16 mouse cellular contexts compared by ENCODE assay signal in genomic region chr2:170945401-170946105, GRCm38 (mm10).
A peak's percentile ranks its signal among the peaks of the same experiment; 100 is the strongest.
DNase-seq lines count a peak whose midpoint lies in the region; ATAC-seq and TF ChIP-seq lines count a peak whose summit lies in the region.
"Had no signal": no experiment of that assay in that cellular context is flagged by ENCODE, and none has a peak within 500 bp of the region (broad histone marks: within the 10 kb centered on the region; RNA-seq: fewer than 3 reads in every experiment).

No protein-coding gene starts in this region.

- H3K36me3 ChIP-seq in hindbrain, embryonic 13.5 days = no peaks in the 10 kb centered on the region
- no peaks in the 10 kb centered on the region for H3K36me3 ChIP-seq in hindbrain, embryonic 10.5 days
- H3K36me3 ChIP-seq in midbrain, embryonic 15.5 days (replicated peaks) = no peaks in the 10 kb centered on the region
- H3K36me3 ChIP-seq in midbrain, embryonic 13.5 days = no peaks in the 10 kb centered on the region
- H3K36me3 ChIP-seq in hindbrain, postnatal 0 days (ENCODE audit: insufficient read depth, low read length) = no peaks in the 10 kb centered on the region
- H3K36me3 ChIP-seq: heart, embryonic 10.5 days; stomach, embryonic 15.5 days had no signal

- peaks cover 9% of the 10 kb centered on the region for H3K4me1 ChIP-seq in hindbrain, embryonic 13.5 days (replicated peaks)
- 0 out of 2 replicates have a peak, but pooled peaks cover 3% of the 10 kb centered on the region for H3K4me1 ChIP-seq in hindbrain, embryonic 10.5 days (replicated peaks)
- peaks cover 11% of the 10 kb centered on the region; the same call in 1 of the 2 replicates for H3K4me1 ChIP-seq in midbrain, embryonic 15.5 days
- peaks cover 8% of the 10 kb centered on the region; the same call in 1 of the 2 replicates for H3K4me1 ChIP-seq in midbrain, embryonic 13.5 days (replicated peaks)
- peaks cover 10% of the 10 kb centered on the region; the same call in 1 of the 2 replicates for H3K4me1 ChIP-seq in hindbrain, postnatal 0 days (ENCODE audit: insufficient read depth, low read length)
- H3K4me1 ChIP-seq: heart, embryonic 10.5 days; stomach, embryonic 15.5 days had no signal

- peak; percentile 18 for DNase-seq in adrenal gland, adult 2 months
- no peak for DNase-seq in adrenal gland, adult 8-10 months
- no peak for DNase-seq in hindbrain, embryonic 10.5 days (ENCODE audit: low spot score)
- peak; percentile 62 for DNase-seq in hindbrain, postnatal 0 days (ENCODE audit: low spot score)
- DNase-seq in spleen, postnatal 4 days (ENCODE audit: low spot score in 2 of 2) = no peak
- DNase-seq: gastrocnemius, postnatal 14 days; heart, postnatal 14 days had no signal

- H3K27me3 ChIP-seq in hindbrain, embryonic 13.5 days = no peaks in the 10 kb centered on the region
- H3K27me3 ChIP-seq in hindbrain, embryonic 10.5 days (ENCODE audit: insufficient read depth, poor library complexity, severe bottlenecking) = no peaks in the 10 kb centered on the region
- H3K27me3 ChIP-seq in midbrain, embryonic 15.5 days (replicated peaks) = no peaks in the 10 kb centered on the region
- H3K27me3 ChIP-seq in midbrain, embryonic 13.5 days = no peaks in the 10 kb centered on the region
- no peaks in the 10 kb centered on the region for H3K27me3 ChIP-seq in hindbrain, postnatal 0 days (ENCODE audit: insufficient read depth, low read length)
- H3K27me3 ChIP-seq: stomach, embryonic 15.5 days had no signal

- H3K9ac ChIP-seq in hindbrain, embryonic 13.5 days = no peak overlapping the region
- no peak overlapping the region for H3K9ac ChIP-seq in midbrain, embryonic 15.5 days
- no peak overlapping the region for H3K9ac ChIP-seq in midbrain, embryonic 13.5 days (replicated peaks)
- no peak overlapping the region for H3K9ac ChIP-seq in hindbrain, postnatal 0 days (replicated peaks; ENCODE audit: low read length)
- H3K9ac ChIP-seq: liver, embryonic 14.5 days; stomach, embryonic 15.5 days had no signal

- ATAC-seq in hindbrain, embryonic 13.5 days (ENCODE audit: low FRiP score) = no peak
- ATAC-seq in midbrain, embryonic 15.5 days (replicated peaks) = no peak
- ATAC-seq in midbrain, embryonic 13.5 days = no peak
- peak; percentile 72; the same call in 1 of the 2 replicates for ATAC-seq in hindbrain, postnatal 0 days
- ATAC-seq: intestine, embryonic 16.5 days; lung, postnatal 0 days had no signal

- peak overlapping the region; percentile 6; the same call in 1 of the 2 replicates for H3K27ac ChIP-seq in hindbrain, embryonic 13.5 days
- H3K27ac ChIP-seq in hindbrain, embryonic 10.5 days = no peak overlapping the region
- H3K27ac ChIP-seq in midbrain, embryonic 15.5 days = no peak overlapping the region
- no peak overlapping the region; the same call in 1 of the 2 replicates for H3K27ac ChIP-seq in midbrain, embryonic 13.5 days
- 0 out of 2 replicates have a peak overlapping the region, but pooled peaks have one; percentile 2 for H3K27ac ChIP-seq in hindbrain, postnatal 0 days
- H3K27ac ChIP-seq: heart, embryonic 10.5 days; kidney, postnatal 0 days; liver, embryonic 14.5 days; stomach, embryonic 15.5 days had no signal

- no peaks in the 10 kb centered on the region for H3K9me3 ChIP-seq in hindbrain, embryonic 13.5 days
- no peaks in the 10 kb centered on the region for H3K9me3 ChIP-seq in hindbrain, embryonic 10.5 days
- no peaks in the 10 kb centered on the region for H3K9me3 ChIP-seq in midbrain, embryonic 15.5 days
- H3K9me3 ChIP-seq in midbrain, embryonic 13.5 days = no peaks in the 10 kb centered on the region
- H3K9me3 ChIP-seq in hindbrain, postnatal 0 days (ENCODE audit: low read length) = no peaks in the 10 kb centered on the region
- H3K9me3 ChIP-seq: heart, embryonic 10.5 days; stomach, embryonic 15.5 days had no signal

- H3K4me2 ChIP-seq in hindbrain, embryonic 13.5 days = no peak overlapping the region
- H3K4me2 ChIP-seq in midbrain, embryonic 15.5 days = peak overlapping the region; percentile 10; the same call in 1 of the 2 replicates
- no peak overlapping the region for H3K4me2 ChIP-seq in midbrain, embryonic 13.5 days (replicated peaks)
- H3K4me2 ChIP-seq in hindbrain, postnatal 0 days (ENCODE audit: low read depth, low read length) = peak overlapping the region; percentile 46
- H3K4me2 ChIP-seq: stomach, embryonic 15.5 days had no signal

- WGBS in hindbrain, embryonic 13.5 days = 60% methylated on average over 16 of the region's 16 CpGs
- 84% methylated on average over 16 of the region's 16 CpGs for WGBS in hindbrain, embryonic 10.5 days
- 57% methylated on average over 16 of the region's 16 CpGs for WGBS in midbrain, embryonic 15.5 days
- WGBS in midbrain, embryonic 13.5 days = 66% methylated on average over 16 of the region's 16 CpGs
- 41% methylated on average over 16 of the region's 16 CpGs for WGBS in hindbrain, postnatal 0 days

- TF ChIP-seq CTCF in hindbrain, postnatal 0 days (IDR thresholded peaks at IDR 0.05; ENCODE audit: low read depth) = no peak

- H3K4me3 ChIP-seq in hindbrain, embryonic 13.5 days = no peak overlapping the region
- no peak overlapping the region for H3K4me3 ChIP-seq in hindbrain, embryonic 10.5 days
- H3K4me3 ChIP-seq in midbrain, embryonic 15.5 days = no peak overlapping the region
- H3K4me3 ChIP-seq in midbrain, embryonic 13.5 days (replicated peaks) = no peak overlapping the region
- no peak overlapping the region for H3K4me3 ChIP-seq in hindbrain, postnatal 0 days (ENCODE audit: low read length)
- H3K4me3 ChIP-seq: heart, embryonic 10.5 days; stomach, embryonic 15.5 days had no signal

Comparison
In these comparisons a context has a peak if more than half of its experiments do, and no peak if none do; other contexts are left out.
1. DNase-seq: peak in adrenal gland, adult 2 months (single experiment) and hindbrain, postnatal 0 days (single experiment); none in adrenal gland, adult 8-10 months (single experiment), hindbrain, embryonic 10.5 days (single experiment) and spleen, postnatal 4 days (0 of 2).
2. H3K27ac ChIP-seq: peak in hindbrain, embryonic 13.5 days (single experiment) and hindbrain, postnatal 0 days (single experiment); none in hindbrain, embryonic 10.5 days (single experiment), midbrain, embryonic 15.5 days (single experiment) and midbrain, embryonic 13.5 days (single experiment).
3. H3K4me2 ChIP-seq: peak in midbrain, embryonic 15.5 days (single experiment) and hindbrain, postnatal 0 days (single experiment); none in hindbrain, embryonic 13.5 days (single experiment) and midbrain, embryonic 13.5 days (single experiment).